9 mouse cellular contexts compared by ENCODE assay signal in the genomic region with DNA sequence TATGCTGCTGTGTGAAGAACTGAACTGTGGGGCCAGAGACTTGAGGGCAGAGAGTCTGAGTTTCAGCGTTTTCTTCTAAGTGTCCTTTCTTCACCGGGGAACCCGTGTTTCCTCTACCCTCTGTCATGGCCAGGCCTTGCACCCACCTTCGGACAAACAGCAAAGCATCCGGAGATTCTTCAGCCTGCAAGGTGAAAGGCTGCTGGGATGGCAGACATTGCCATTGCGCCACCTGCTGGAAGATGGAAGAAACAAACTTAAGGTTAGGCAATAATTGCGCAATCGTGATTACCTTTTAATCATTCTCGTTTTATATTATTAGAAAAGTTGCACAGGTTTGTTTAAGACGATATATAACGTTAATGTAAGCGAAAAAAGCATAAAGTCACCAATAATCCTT. TPM values are rescaled to one million over a fixed set of nuclear protein-coding genes. Genes with fewer than 3 reads are reported as not detected.
DNase-seq lines count a peak whose midpoint lies in the region; ATAC-seq and TF ChIP-seq lines count a peak whose summit lies in the region.
"Had no signal": no experiment of that assay in that cellular context is flagged by ENCODE, and none has a peak within 500 bp of the region (broad histone marks: within the 10 kb centered on the region; RNA-seq: fewer than 3 reads in every experiment).

No protein-coding gene starts in this region.

- no peaks in the 10 kb centered on the region for H3K9me3 ChIP-seq in hindbrain, embryonic 14.5 days (ENCODE audit: control insufficient read depth, low read length)

- DNase-seq in T-cell, adult 2 months (ENCODE audit: low spot score): peak; percentile 54
- DNase-seq in cerebellum, adult 9-11 months: peak; percentile 24
- DNase-seq in gastrocnemius, adult 2 months: peak; percentile 73
- peak; percentile 83 for DNase-seq in hindbrain, embryonic 14.5 days (ENCODE audit: low spot score)
- DNase-seq in layer of hippocampus, adult 9-11 months: peak; percentile 15
- DNase-seq in lung, postnatal 14 days: peak; percentile 83
- DNase-seq in right cerebral cortex, postnatal 10 days (ENCODE audit: low spot score in 2 of 2): peak; percentile 58 to 80
- DNase-seq in urinary bladder, postnatal 36 days (ENCODE audit: low spot score in 2 of 2): peak; percentile 65 to 67

- intact Hi-C loops in gastrocnemius, adult 2 months (cut with DNase I): loop anchor here (1.0 to 5.0 kb wide), 2 partner anchors 56 to 94 kb away; no protein-coding TSS in a partner anchor

- no peak overlapping the region for H3K4me3 ChIP-seq in gastrocnemius, adult 2 months
- H3K4me3 ChIP-seq in hindbrain, embryonic 14.5 days (replicated peaks; ENCODE audit: low read length): no peak overlapping the region

- peak; percentile 95 for TF ChIP-seq CTCF in gastrocnemius, adult 2 months (IDR thresholded peaks at IDR 0.05)

- H3K27ac ChIP-seq in gastrocnemius, adult 2 months: no peak overlapping the region
- no peak overlapping the region for H3K27ac ChIP-seq in hindbrain, embryonic 14.5 days
- H3K27ac ChIP-seq: macrophage had no signal

- H3K27me3 ChIP-seq in hindbrain, embryonic 14.5 days (ENCODE audit: control insufficient read depth, insufficient read depth, low read length): peaks cover 17% of the 10 kb centered on the region

- H3K9ac ChIP-seq in hindbrain, embryonic 14.5 days: no peak overlapping the region

- 3% methylated on average over 12 of the region's 12 CpGs for WGBS in hindbrain, embryonic 14.5 days

- H3K4me1 ChIP-seq in hindbrain, embryonic 14.5 days (replicated peaks; ENCODE audit: control insufficient read depth, insufficient read depth, low read length): no peaks in the 10 kb centered on the region; the same call in 1 of the 2 replicates

- no peak for ATAC-seq in hindbrain, embryonic 14.5 days (ENCODE audit: low FRiP score)

- no peak overlapping the region for H3K4me2 ChIP-seq in hindbrain, embryonic 14.5 days (replicated peaks)

- no peaks in the 10 kb centered on the region for H3K36me3 ChIP-seq in hindbrain, embryonic 14.5 days (replicated peaks; ENCODE audit: control insufficient read depth, insufficient read depth)

RNA-seq across cellular contexts. Expression of a gene that starts 28.9 kb away (rescaled TPM):
- total RNA-seq in gastrocnemius, adult 2 months (2021): 1 to 10 TPM; 6.6 to 9.4 TPM
- 61.2 and 67.4 TPM in 2 replicates for polyA plus RNA-seq in hindbrain, embryonic 14.5 days (2014; fragmentation: Nextera tagmentation; extraction: Ambion mirVana)

Comparison
In these comparisons a context has a peak if more than half of its experiments do, and no peak if none do; other contexts are left out.
1. DNase-seq: peak in every context shown above with its lines; median percentile 83 in hindbrain, embryonic 14.5 days; 83 in lung, postnatal 14 days; 73 in gastrocnemius, adult 2 months; 69 in right cerebral cortex, postnatal 10 days; 66 in urinary bladder, postnatal 36 days; 54 in T-cell, adult 2 months; 24 in cerebellum, adult 9-11 months; 15 in layer of hippocampus, adult 9-11 months.